Mouse (Mus musculus) CH12.LX (cell line): ENCODE data around the gene Eif2ak3. TPM values are rescaled to one million over a fixed set of nuclear protein-coding genes. Genes with fewer than 3 reads are reported as not detected.

Source experiments
- DNase-seq: peaks from one replicate; pipeline ENCODE4 v3.0.0-alpha.2; 2013; ENCODE audit errors: extremely low read depth
- H3K27ac ChIP-seq: 2 replicates; pipeline ENCODE4 v1.5.1; 2012; ENCODE audit warnings: low read depth, mild to moderate bottlenecking, control low read depth, moderate library complexity; ENCODE audit not compliant: insufficient read depth
- H3K27me3 ChIP-seq: replicated peaks from 2 replicates; pipeline ENCODE3; 2012; ENCODE audit warnings: inconsistent platforms
- H3K36me3 ChIP-seq, 2 experiments: replicated peaks in 1 of 2; 2 replicates each; pipeline versions ENCODE3 to v1.6.1; 2012; ENCODE audit warnings: inconsistent platforms in 1 of 2, low read length in 1 of 2, mild to moderate bottlenecking in 1 of 2, mixed read lengths in 1 of 2, moderate library complexity in 1 of 2; ENCODE audit not compliant: control insufficient read depth in 1 of 2, insufficient read depth in 1 of 2
- H3K4me1 ChIP-seq, 2 experiments: 2 replicates each; pipeline ENCODE4 v1.6.1; 2012; ENCODE audit warnings: inconsistent platforms in 1 of 2, moderate library complexity in 1 of 2; ENCODE audit not compliant: insufficient read depth in 2 of 2, control insufficient read depth in 1 of 2
- H3K4me2 ChIP-seq: 2 replicates; pipeline ENCODE4 v1.6.1; 2012; ENCODE audit warnings: low read depth, mild to moderate bottlenecking, control low read depth; ENCODE audit not compliant: poor library complexity, insufficient read depth, severe bottlenecking
- H3K4me3 ChIP-seq, 3 experiments: fragments of 150-350 bp in 1 of 3; sonication (generic) in 1 of 3; replicated peaks in 1 of 3; 2 replicates each; pipeline versions ENCODE3 to v1.5.1; 2011 to 2012; ENCODE audit warnings: low read depth in 2 of 3, low read length in 2 of 3, mild to moderate bottlenecking in 2 of 3, moderate library complexity in 2 of 3, control low read depth in 1 of 3, improper control_type of control experiment in 1 of 3, inconsistent platforms in 1 of 3, mixed read lengths in 1 of 3; ENCODE audit not compliant: poor library complexity in 1 of 3
- H3K79me2 ChIP-seq: replicated peaks from 2 replicates; pipeline ENCODE4 v1.6.1; 2012; ENCODE audit warnings: mild to moderate bottlenecking, moderate library complexity; ENCODE audit not compliant: control insufficient read depth, poor library complexity, insufficient read depth, severe bottlenecking; ENCODE audit errors: extremely low read depth
- H3K9ac ChIP-seq: 2 replicates; pipeline ENCODE4 v1.6.1; 2012; ENCODE audit warnings: low read depth, mild to moderate bottlenecking, control low read depth, moderate library complexity; ENCODE audit not compliant: insufficient read depth
- H3K9me3 ChIP-seq: replicated peaks from 2 replicates; pipeline ENCODE3; 2012; ENCODE audit warnings: low read length, inconsistent platforms, mixed read lengths
- BHLHE40 ChIP-seq: IDR thresholded peaks from 2 replicates; pipeline ENCODE4 v1.6.1; 2011; ENCODE audit warnings: mild to moderate bottlenecking, low read depth, low read length, improper control_type of control experiment
- CHD1 ChIP-seq: IDR thresholded peaks from 2 replicates; pipeline ENCODE4 v1.6.1; 2012; ENCODE audit warnings: low read depth, low read length, improper control_type of control experiment, inconsistent platforms
- E2F4 ChIP-seq: IDR thresholded peaks from 2 replicates; pipeline ENCODE4 v1.6.1; 2011; ENCODE audit warnings: low read depth, low read length, improper control_type of control experiment; ENCODE audit not compliant: insufficient replicate concordance
- EP300 ChIP-seq: IDR thresholded peaks from 2 replicates; pipeline ENCODE4 v1.6.1; 2011; ENCODE audit warnings: low read length, improper control_type of control experiment
- ETS1 ChIP-seq: conservative IDR thresholded peaks from 2 replicates; pipeline ENCODE4 v1.6.1; 2012; ENCODE audit warnings: low read depth, mild to moderate bottlenecking, inconsistent platforms, low read length, improper control_type of control experiment, moderate library complexity
- JUND ChIP-seq: conservative IDR thresholded peaks from 2 replicates; pipeline ENCODE4 v1.6.1; 2011; ENCODE audit warnings: low read depth, low read length, improper control_type of control experiment
- MAFK ChIP-seq: IDR thresholded peaks from 2 replicates; pipeline ENCODE4 v1.6.1; 2011; ENCODE audit warnings: low read length, improper control_type of control experiment; ENCODE audit not compliant: insufficient replicate concordance
- MEF2A ChIP-seq: IDR thresholded peaks from 2 replicates; pipeline ENCODE4 v1.6.1; 2014; ENCODE audit warnings: low read depth, mild to moderate bottlenecking, inconsistent platforms, low read length, improper control_type of control experiment, borderline replicate concordance
- NELFE ChIP-seq: IDR thresholded peaks from 2 replicates; pipeline ENCODE4 v1.6.1; 2011; ENCODE audit warnings: low read depth, low read length, improper control_type of control experiment
- PAX5 ChIP-seq: IDR thresholded peaks from 2 replicates; pipeline ENCODE4 v1.6.1; 2012; ENCODE audit warnings: low read length, inconsistent platforms, mixed read lengths
- POLR2AphosphoS2 ChIP-seq: IDR thresholded peaks from 2 replicates; pipeline ENCODE4 v1.6.1; 2011; ENCODE audit warnings: low read depth, low read length, improper control_type of control experiment
- RAD21 ChIP-seq: IDR thresholded peaks from 2 replicates; pipeline ENCODE4 v1.6.1; 2011; ENCODE audit warnings: low read depth, mild to moderate bottlenecking, low read length, improper control_type of control experiment, moderate library complexity
- RCOR1 ChIP-seq: conservative IDR thresholded peaks from 2 replicates; pipeline ENCODE4 v1.6.1; 2012; ENCODE audit warnings: low read depth, mild to moderate bottlenecking, inconsistent platforms, low read length, improper control_type of control experiment
- SMC3 ChIP-seq: IDR thresholded peaks from 2 replicates; pipeline ENCODE4 v1.6.1; 2011; ENCODE audit warnings: low read depth, low read length, improper control_type of control experiment
- TBP ChIP-seq: conservative IDR thresholded peaks from 2 replicates; pipeline ENCODE4 v1.6.1; 2011; ENCODE audit warnings: low read depth, low read length, improper control_type of control experiment
- UBTF ChIP-seq: IDR thresholded peaks from 2 replicates; pipeline ENCODE4 v1.6.1; 2012; ENCODE audit warnings: low read depth, mild to moderate bottlenecking, inconsistent platforms, low read length, improper control_type of control experiment, moderate library complexity
- USF2 ChIP-seq: conservative IDR thresholded peaks from 2 replicates; pipeline ENCODE4 v1.6.1; 2011; ENCODE audit warnings: low read depth, low read length, improper control_type of control experiment
- ZC3H11A ChIP-seq: IDR thresholded peaks from 2 replicates; pipeline ENCODE4 v1.6.1; 2012; ENCODE audit warnings: low read depth, mild to moderate bottlenecking, inconsistent platforms, low read length, improper control_type of control experiment
- ZKSCAN1 ChIP-seq: IDR thresholded peaks from 2 replicates; pipeline ENCODE4 v1.6.1; 2012; ENCODE audit warnings: low read depth, inconsistent platforms, low read length, improper control_type of control experiment, borderline replicate concordance
- dilution Hi-C: fragments of 300-500 bp; cut with MboI; formaldehyde crosslinking; loops from 2 replicates; pipeline ENCODE4 v1.14.3; 2020; ENCODE audit warnings: low sequenced_read_pairs; ENCODE audit not compliant: extremely low pct_unique_long_range_greater_than_20kb, extremely low pct_ligation_motif_present
- in situ Hi-C: fragments of 300-500 bp; cut with MboI; formaldehyde crosslinking; loops from 3 replicates; pipeline ENCODE4 v1.14.3; 2019; ENCODE audit warnings: low sequenced_read_pairs, low pct_ligation_motif_present, low pct_unique_long_range_greater_than_20kb, mixed read lengths
- polyA plus RNA-seq: library from polyadenylated mRNA; unstranded; fragments of >175 nt; gene quantifications from 2 replicates; pipeline ENCODE4 v1.2.1, GENCODE M21; 2012; ENCODE audit warnings: low read depth; ENCODE audit not compliant: insufficient read length
- total RNA-seq, 2 experiments: library from RNA; depleted of rRNA; stranded (reverse); fragments of 300-350 nt in 1 of 2; fragments of >200 nt in 1 of 2; gene quantifications; 2 replicates each; pipeline ENCODE4 v1.2.3; 2012 to 2014

Eif2ak3 gene
- total and polyA plus RNA-seq, 3 experiments, result 21.2 to 38.9 (median 23.1) TPM

GRCm38 (mm10) chr6:70862726-70863125 is 18.4 kb downstream of the Eif2ak3 start:
- H3K79me2 ChIP-seq, result peaks cover 60% of the 10 kb centered on the region
- dilution Hi-C loops, result no loop called here

GRCm38 (mm10) chr6:70864285-70864684 is 20.0 kb downstream of the Eif2ak3 start:
- no peak overlapping the region for H3K4me2 ChIP-seq
- no peak overlapping the region for H3K4me3 ChIP-seq
- no peaks in the 10 kb centered on the region for H3K27me3 ChIP-seq
- no peak overlapping the region for H3K27ac ChIP-seq
- in situ Hi-C loops, result no loop called here
- peaks cover 8 to 48% of the 10 kb centered on the region in 2 experiments for H3K36me3 ChIP-seq
- H3K9ac ChIP-seq, result no peak overlapping the region
- dilution Hi-C loops, result no loop called here
- H3K9me3 ChIP-seq, result no peaks in the 10 kb centered on the region
- peaks cover 22 to 71% of the 10 kb centered on the region in 2 experiments for H3K4me1 ChIP-seq
- peaks cover 71% of the 10 kb centered on the region for H3K79me2 ChIP-seq
- DNase-seq, result no peak
- TF ChIP-seq EP300, result peak; percentile 41; the same call in 1 of the 2 replicates
- peak; percentile 58 for TF ChIP-seq BHLHE40
- peak; percentile 43; the same call in 1 of the 2 replicates for TF ChIP-seq MEF2A
- TF ChIP-seq UBTF, result no peak
- TF ChIP-seq ETS1, result peak; percentile 45
- no peak for TF ChIP-seq NELFE

More at GRCm38 (mm10) chr6:70862726-70863125, 18.4 kb downstream of the Eif2ak3 start:
- Histone ChIP-seq H3K36me3 (peaks cover 20 to 62% of the 10 kb centered on the region in 2 experiments), H3K9ac (peak overlapping the region; percentile 68), H3K9me3 (no peaks in the 10 kb centered on the region), H3K4me1 (peaks cover 20 to 56% of the 10 kb centered on the region in 2 experiments), H3K27ac (peak overlapping the region; percentile 74), H3K27me3 (no peaks in the 10 kb centered on the region), H3K4me3 (no peak overlapping the region), H3K4me2 (peak overlapping the region; percentile 17)
- DNase-seq, result no peak
- in situ Hi-C loops, result no loop called here
- TF ChIP-seq ZC3H11A, result no peak
- TF ChIP-seq RAD21, result no peak
- TF ChIP-seq ETS1, result no peak
- TF ChIP-seq USF2, result no peak
- no peak for TF ChIP-seq POLR2AphosphoS2
- TF ChIP-seq PAX5, result no peak
- TF ChIP-seq CHD1, result no peak
- TF ChIP-seq BHLHE40, result no peak
- no peak for TF ChIP-seq TBP
- no peak for TF ChIP-seq ZKSCAN1
- no peak for TF ChIP-seq MAFK
- TF ChIP-seq E2F4, result no peak
- no peak for TF ChIP-seq SMC3
- no peak for TF ChIP-seq JUND
- no peak for TF ChIP-seq RCOR1
